Mouse (Mus musculus) MEL (cell line): ENCODE data around the gene Cbarp. TPM values are rescaled to one million over a fixed set of nuclear protein-coding genes. Genes with fewer than 3 reads are reported as not detected.

ENCODE experiments used
- DNase-seq: peaks from one replicate; pipeline ENCODE4 v3.0.0; 2011; ENCODE audit warnings: low read depth, low spot score
- H3K27ac ChIP-seq: 2 replicates; pipeline ENCODE4 v1.5.1; 2012; ENCODE audit warnings: low read depth, mild to moderate bottlenecking, control low read depth, low read length, moderate library complexity; ENCODE audit not compliant: control insufficient read depth
- H3K27me3 ChIP-seq, 2 experiments: fragments of 150-350 bp in 1 of 2; sonication (generic) in 1 of 2; 2 replicates each; pipeline ENCODE4 v1.6.1; 2012; ENCODE audit warnings: low read length in 2 of 2, mild to moderate bottlenecking in 2 of 2, improper control_type of control experiment in 1 of 2, moderate library complexity in 1 of 2; ENCODE audit not compliant: insufficient read depth in 2 of 2, control insufficient read depth in 1 of 2
- H3K36me3 ChIP-seq, 2 experiments: 2 replicates each; pipeline ENCODE4 v1.6.1; 2012 to 2014; ENCODE audit warnings: low read length in 2 of 2, improper control_type of control experiment in 1 of 2, inconsistent platforms in 1 of 2, mild to moderate bottlenecking in 1 of 2; ENCODE audit not compliant: insufficient read depth in 2 of 2, control insufficient read depth in 1 of 2
- H3K4me1 ChIP-seq, 2 experiments: fragments of 150-350 bp in 1 of 2; sonication (generic) in 1 of 2; 2 replicates each; pipeline ENCODE4 v1.6.1; 2012; ENCODE audit warnings: low read length in 2 of 2, improper control_type of control experiment in 1 of 2, mild to moderate bottlenecking in 1 of 2; ENCODE audit not compliant: insufficient read depth in 2 of 2, control insufficient read depth in 1 of 2
- H3K4me3 ChIP-seq, 2 experiments: fragments of 150-350 bp in 1 of 2; sonication (generic) in 1 of 2; 2 replicates each; pipeline ENCODE4 v1.5.1; 2012; ENCODE audit warnings: low read depth in 2 of 2, low read length in 2 of 2, mild to moderate bottlenecking in 2 of 2, moderate library complexity in 2 of 2, control low read depth in 1 of 2, improper control_type of control experiment in 1 of 2; ENCODE audit not compliant: control insufficient read depth in 1 of 2, insufficient read depth in 1 of 2
- H3K79me2 ChIP-seq: 2 replicates; pipeline ENCODE4 v1.6.1; 2012; ENCODE audit warnings: mild to moderate bottlenecking, low read length, moderate library complexity; ENCODE audit not compliant: control insufficient read depth, poor library complexity, insufficient read depth
- H3K9ac ChIP-seq: 2 replicates; pipeline ENCODE4 v1.6.1; 2012; ENCODE audit warnings: low read depth, mild to moderate bottlenecking, control low read depth, low read length, moderate library complexity; ENCODE audit not compliant: control insufficient read depth, poor library complexity, severe bottlenecking
- H3K9me3 ChIP-seq: fragments of 150-350 bp; sonication (generic); replicated peaks from 2 replicates; pipeline ENCODE4 v1.6.1; 2012; ENCODE audit warnings: mild to moderate bottlenecking, low read length, improper control_type of control experiment, moderate library complexity; ENCODE audit not compliant: insufficient read depth
- CHD1 ChIP-seq: IDR thresholded peaks from 2 replicates; pipeline ENCODE4 v1.6.1; 2012; ENCODE audit warnings: low read depth, mild to moderate bottlenecking, inconsistent platforms, low read length, improper control_type of control experiment
- CTCF ChIP-seq, 3 experiments: IDR thresholded peaks in 2 of 3; conservative IDR thresholded peaks in 1 of 3; 2 replicates each; pipeline ENCODE4 v1.5.1; 2011 to 2012; ENCODE audit warnings: low read length in 3 of 3, low read depth in 2 of 3, mild to moderate bottlenecking in 2 of 3, improper control_type of control experiment in 1 of 3, inconsistent platforms in 1 of 3, mixed read lengths in 1 of 3, moderate library complexity in 1 of 3; ENCODE audit not compliant: control insufficient read depth in 1 of 3, insufficient read depth in 1 of 3, poor library complexity in 1 of 3, severe bottlenecking in 1 of 3
- ELF1 ChIP-seq: IDR thresholded peaks from 2 replicates; pipeline ENCODE4 v1.6.1; 2014; ENCODE audit warnings: low read depth, mild to moderate bottlenecking, inconsistent platforms, low read length, improper control_type of control experiment, moderate library complexity
- GABPA ChIP-seq: IDR thresholded peaks from 2 replicates; pipeline ENCODE4 v1.6.1; 2012; ENCODE audit warnings: low read depth, mild to moderate bottlenecking, inconsistent platforms, low read length, improper control_type of control experiment, moderate library complexity
- HCFC1 ChIP-seq: IDR thresholded peaks from 2 replicates; pipeline ENCODE4 v1.6.1; 2012; ENCODE audit warnings: low read depth, mild to moderate bottlenecking, inconsistent platforms, low read length, improper control_type of control experiment, moderate library complexity
- MAX ChIP-seq: IDR thresholded peaks from 2 replicates; pipeline ENCODE4 v1.6.1; 2011; ENCODE audit warnings: low read length, improper control_type of control experiment
- MEF2A ChIP-seq: IDR thresholded peaks from 2 replicates; pipeline ENCODE4 v1.6.1; 2014; ENCODE audit warnings: low read depth, mild to moderate bottlenecking, inconsistent platforms, low read length, improper control_type of control experiment; ENCODE audit not compliant: poor library complexity, insufficient replicate concordance, severe bottlenecking; ENCODE audit errors: extremely low read depth
- MXI1 ChIP-seq: IDR thresholded peaks from 2 replicates; pipeline ENCODE4 v1.6.1; 2011; ENCODE audit warnings: mild to moderate bottlenecking, low read depth, low read length, improper control_type of control experiment
- NRF1 ChIP-seq: IDR thresholded peaks from 2 replicates; pipeline ENCODE4 v1.6.1; 2014; ENCODE audit warnings: low read depth, mild to moderate bottlenecking, inconsistent platforms, low read length, improper control_type of control experiment, moderate library complexity; ENCODE audit not compliant: poor library complexity, insufficient read depth, severe bottlenecking
- POLR2A ChIP-seq, 2 experiments: IDR thresholded peaks; 2 replicates each; pipeline ENCODE4 v1.6.1; 2011 to 2012; ENCODE audit warnings: low read length in 2 of 2, mild to moderate bottlenecking in 2 of 2, control low read depth in 1 of 2, improper control_type of control experiment in 1 of 2, low read depth in 1 of 2, moderate library complexity in 1 of 2; ENCODE audit not compliant: control insufficient read depth in 1 of 2, insufficient read depth in 1 of 2, poor library complexity in 1 of 2
- SIN3A ChIP-seq: IDR thresholded peaks from 2 replicates; pipeline ENCODE4 v1.6.1; 2012; ENCODE audit warnings: low read length, improper control_type of control experiment, inconsistent platforms
- SMC3 ChIP-seq: IDR thresholded peaks from 2 replicates; pipeline ENCODE4 v1.6.1; 2011; ENCODE audit warnings: low read depth, low read length, improper control_type of control experiment
- TBP ChIP-seq: IDR thresholded peaks from 2 replicates; pipeline ENCODE4 v1.8.0; 2011; ENCODE audit warnings: low read depth, low read length, improper control_type of control experiment
- TCF12 ChIP-seq: IDR thresholded peaks from 2 replicates; pipeline ENCODE4 v1.6.1; 2014; ENCODE audit warnings: low read depth, mild to moderate bottlenecking, inconsistent platforms, low read length, improper control_type of control experiment, moderate library complexity
- UBTF ChIP-seq: IDR thresholded peaks from 2 replicates; pipeline ENCODE4 v1.6.1; 2012; ENCODE audit warnings: low read depth, mild to moderate bottlenecking, inconsistent platforms, low read length, improper control_type of control experiment, moderate library complexity, borderline replicate concordance; ENCODE audit not compliant: insufficient read depth
- ZC3H11A ChIP-seq: IDR thresholded peaks from 2 replicates; pipeline ENCODE4 v1.6.1; 2012; ENCODE audit warnings: low read depth, mild to moderate bottlenecking, inconsistent platforms, low read length, improper control_type of control experiment
- ZKSCAN1 ChIP-seq: IDR thresholded peaks from 2 replicates; pipeline ENCODE4 v1.6.1; 2012; ENCODE audit warnings: low read depth, mild to moderate bottlenecking, inconsistent platforms, low read length, improper control_type of control experiment, moderate library complexity
- ZMIZ1 ChIP-seq: IDR thresholded peaks from 2 replicates; pipeline ENCODE4 v1.6.1; 2012; ENCODE audit warnings: low read depth, mild to moderate bottlenecking, inconsistent platforms, low read length, improper control_type of control experiment, moderate library complexity
- polyA plus RNA-seq, 2 experiments: library from polyadenylated mRNA; stranded (reverse) in 1 of 2; unstranded in 1 of 2; fragments of >175 nt in 1 of 2; fragments of >200 nt in 1 of 2; gene quantifications; 2 replicates each; pipeline versions ENCODE4 v1.2.1 to v1.2.4; 2012; ENCODE audit warnings: low replicate concordance in 2 of 2, low read depth in 1 of 2; ENCODE audit not compliant: insufficient read length in 2 of 2, insufficient read depth in 1 of 2, missing spikeins in 1 of 2
- total RNA-seq: library from RNA; depleted of rRNA; stranded (reverse); fragments of 300-350 nt; gene quantifications from 2 replicates; pipeline ENCODE4 v1.2.3, GENCODE M21; 2012

The Cbarp gene
- total and polyA plus RNA-seq, 3 experiments: 6.8 to 19.3 TPM; not detected in 1

GRCm38 (mm10) chr10:80156002-80156751 lies 15.5 kb upstream of the Cbarp start:
- peaks cover 6 to 34% of the 10 kb centered on the region in 2 experiments; a peak in 3 of 4 replicates for H3K4me1 ChIP-seq
- H3K79me2 ChIP-seq: peaks cover 14% of the 10 kb centered on the region
- H3K9ac ChIP-seq: 0 out of 2 replicates have a peak overlapping the region, but pooled peaks have one; percentile 4
- peak overlapping the region; percentile 60 for H3K27ac ChIP-seq
- no peak for TF ChIP-seq NRF1
- TF ChIP-seq SMC3: no peak
- TF ChIP-seq ELF1: peak; percentile 38; the same call in 1 of the 2 replicates
- no peak for TF ChIP-seq GABPA
- TF ChIP-seq UBTF: no peak
- no peak for TF ChIP-seq TBP
- no peak for TF ChIP-seq CHD1
- TF ChIP-seq HCFC1: no peak
- TF ChIP-seq, all 39 proteins: peak for 1
- H3K27me3 ChIP-seq: no peaks in the 10 kb centered on the region
- H3K36me3 ChIP-seq: peaks cover 0 to 25% of the 10 kb centered on the region in 2 experiments; a peak in 2 of 4 replicates
- no peak overlapping the region for H3K4me3 ChIP-seq
- DNase-seq: peak; percentile 59
- no peaks in the 10 kb centered on the region for H3K9me3 ChIP-seq

DNA sequence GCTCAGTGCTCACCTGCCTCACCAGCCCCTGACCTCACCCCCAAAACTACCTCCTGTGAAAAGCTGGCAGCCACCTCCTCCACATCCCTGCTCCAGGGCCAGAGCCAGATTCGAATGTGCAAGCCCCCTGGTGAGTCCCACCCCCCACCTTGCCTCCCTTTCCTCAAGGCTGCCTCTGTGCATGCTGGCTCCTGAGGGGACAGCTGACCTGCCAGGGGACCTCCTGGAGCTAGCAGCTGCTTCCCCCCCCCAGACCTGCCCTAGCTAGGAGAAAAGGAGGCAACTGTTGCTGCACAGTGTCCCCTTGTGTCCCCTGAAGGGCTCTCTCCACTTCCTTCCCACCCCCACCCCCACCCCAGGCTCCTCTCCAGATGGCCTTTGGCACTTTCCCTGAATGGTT lies 14.6 kb upstream of the Cbarp start:
- TF ChIP-seq MXI1: no peak
- no peak for TF ChIP-seq ZKSCAN1
- TF ChIP-seq ZC3H11A: no peak
- no peak for TF ChIP-seq MAX
- no peak for TF ChIP-seq MEF2A
- TF ChIP-seq SIN3A: no peak
- TF ChIP-seq TBP: no peak
- no peak for TF ChIP-seq POLR2A (IDR thresholded peaks at IDR 0.05; ENCODE audit: control insufficient read depth in 1 of 2, insufficient read depth in 1 of 2, low read depth in 1 of 2, low read length in 2 of 2, poor library complexity in 1 of 2)
- no peak for TF ChIP-seq ZMIZ1
- no peak for TF ChIP-seq HCFC1
- TF ChIP-seq TCF12: no peak
- TF ChIP-seq CTCF (IDR thresholded peaks at IDR 0.05 in 2 of 3, conservative IDR thresholded peaks at IDR 0.05 in 1 of 3; ENCODE audit: control insufficient read depth in 1 of 3, insufficient read depth in 1 of 3, low read depth in 2 of 3, low read length in 3 of 3, poor library complexity in 1 of 3, severe bottlenecking in 1 of 3): no peak
- H3K9me3 ChIP-seq: no peaks in the 10 kb centered on the region
- H3K36me3 ChIP-seq: peaks cover 0 to 25% of the 10 kb centered on the region in 2 experiments; a peak in 2 of 4 replicates
- no peak overlapping the region for H3K9ac ChIP-seq
- H3K27ac ChIP-seq: peak overlapping the region; percentile 60; the same call in 1 of the 2 replicates
- no peak for DNase-seq
- H3K27me3 ChIP-seq: no peaks in the 10 kb centered on the region
- peaks cover 6 to 36% of the 10 kb centered on the region in 2 experiments; a peak in 3 of 4 replicates for H3K4me1 ChIP-seq
- H3K4me3 ChIP-seq: no peak overlapping the region
- H3K79me2 ChIP-seq: peaks cover 23% of the 10 kb centered on the region
